Mouse (Mus musculus) naive thymus-derived CD4-positive, alpha-beta T cell, adult 2 months (primary cell): ENCODE measurements around the gene Slc25a54.
A peak's percentile ranks its signal among the peaks of the same experiment; 100 is the strongest.

Source experiments
- DNase-seq: peaks from one replicate; pipeline ENCODE4 v3.0.0-alpha.2; 2011; ENCODE audit warnings: low read depth

The Slc25a54 gene

DNA sequence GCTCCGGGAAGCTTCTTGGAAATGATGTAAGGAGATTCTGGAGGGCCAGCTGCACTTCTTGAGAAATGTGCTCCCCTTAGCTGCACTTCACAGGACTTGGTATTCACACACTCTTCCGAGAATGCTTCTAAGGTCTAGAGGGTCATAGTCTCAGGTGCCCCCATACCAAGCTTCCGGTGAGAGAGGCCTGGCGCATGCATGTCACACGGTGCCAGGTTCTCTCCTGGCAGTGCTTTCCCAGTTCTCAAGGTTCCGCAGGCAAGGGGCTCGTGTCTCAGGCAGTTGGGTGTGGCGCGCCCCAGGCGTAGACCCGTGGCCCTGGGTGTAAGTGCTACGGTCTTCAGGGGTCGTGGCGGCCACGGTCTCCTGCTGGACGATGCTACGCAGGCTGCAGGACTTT, at the start of gene Slc25a54:
TSS of gene Slc25a54 (plus strand) at position 301 of the 400 bp plus-strand sequence.
- DNase-seq = no peak

DNA sequence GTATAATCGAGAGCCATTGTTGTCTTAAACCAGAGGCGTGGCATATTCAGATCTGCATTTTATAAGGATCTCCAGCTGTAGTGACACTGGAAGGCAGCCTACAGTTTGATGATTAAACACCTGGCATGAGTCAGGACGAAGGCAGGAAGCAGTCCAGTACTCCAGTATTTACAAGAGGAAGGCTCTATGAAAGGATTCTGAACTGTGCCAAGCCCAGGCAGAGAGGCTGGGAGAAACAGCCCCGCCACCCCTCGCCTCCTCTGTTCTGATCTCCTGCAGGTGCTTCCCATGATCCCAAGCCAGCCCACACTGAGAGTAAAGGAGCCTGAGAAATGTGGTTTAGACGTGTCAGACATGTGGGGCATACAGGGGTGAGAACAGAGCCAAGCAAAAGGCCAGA, 49.5 kb upstream of the Slc25a54 start:
- DNase-seq = no peak

DNA sequence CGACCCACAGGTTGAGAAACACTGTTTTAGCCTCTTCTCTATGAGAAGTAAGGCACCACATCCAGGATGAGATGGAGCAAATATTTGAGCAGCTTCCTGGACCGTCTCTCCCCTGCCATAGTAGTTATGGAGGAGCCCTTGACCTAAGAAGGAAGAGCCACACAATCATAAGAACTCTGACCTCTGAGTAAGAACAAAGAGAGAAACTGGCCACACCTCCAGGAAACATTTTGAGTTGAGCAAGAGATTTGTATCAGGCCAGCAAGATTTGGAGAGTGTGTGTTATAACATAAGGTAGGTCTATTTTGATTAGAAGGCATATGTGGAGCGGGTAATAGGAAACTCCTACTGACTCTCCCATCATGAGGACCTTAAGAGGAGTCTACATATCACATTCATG, 48.6 kb upstream of the Slc25a54 start:
- no peak for DNase-seq

DNA sequence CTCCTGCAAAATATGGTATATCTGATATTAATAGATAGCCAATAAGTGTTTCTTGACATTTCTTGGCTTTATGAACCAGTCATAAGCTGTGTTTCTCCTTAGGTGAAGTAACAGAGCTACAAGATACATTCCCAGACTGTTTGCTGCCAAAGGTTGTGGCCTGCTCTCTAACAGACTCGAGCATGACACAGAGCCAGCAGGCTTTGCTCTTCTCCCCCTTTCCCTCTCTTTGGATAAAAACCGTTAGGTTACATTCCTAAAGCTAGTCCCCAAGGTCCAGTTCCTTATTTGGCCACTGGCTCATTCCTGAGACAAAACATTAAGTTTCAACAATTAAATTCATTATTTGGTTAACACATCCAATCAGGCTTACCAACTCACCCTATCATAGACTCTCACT, 48.0 kb upstream of the Slc25a54 start:
- DNase-seq = no peak

DNA sequence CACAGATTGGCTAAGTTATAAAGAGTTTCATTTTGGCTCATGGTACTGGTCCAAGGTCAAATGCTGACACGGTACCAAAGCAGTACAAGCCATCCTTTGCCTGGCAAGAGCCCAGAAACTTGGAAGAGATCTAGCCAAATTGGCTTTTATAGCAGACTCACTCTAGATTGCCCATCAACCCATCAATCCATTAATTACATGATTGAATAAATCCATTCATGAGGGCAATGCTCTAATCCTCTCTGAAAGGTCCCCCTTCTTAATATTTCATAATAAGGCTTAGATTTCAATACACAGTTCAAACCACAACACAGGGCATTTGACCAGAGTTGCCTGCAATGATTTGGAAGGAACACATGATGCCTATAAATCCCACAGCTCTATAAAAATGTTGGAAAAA, 45.9 kb upstream of the Slc25a54 start:
- DNase-seq = no peak

DNA sequence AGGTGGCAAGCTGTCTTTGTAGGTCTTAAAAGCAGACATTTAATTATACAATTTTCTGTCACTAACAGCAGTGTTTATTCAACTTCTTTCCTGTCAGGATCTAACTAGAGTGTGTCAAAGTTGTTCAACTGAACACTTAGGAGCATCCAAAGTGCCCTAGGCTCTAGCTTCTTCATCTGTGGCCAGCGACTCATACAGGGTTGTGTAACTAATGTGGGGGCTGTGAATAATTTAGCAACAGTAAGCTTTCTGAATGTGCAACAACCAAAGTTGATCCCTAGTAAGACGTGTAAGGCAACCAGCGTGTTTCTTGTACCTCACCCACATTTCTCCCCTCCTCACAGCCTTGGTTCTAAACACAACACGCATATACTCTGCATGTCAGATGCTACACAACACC, 39.4 kb upstream of the Slc25a54 start:
- DNase-seq = no peak

DNA sequence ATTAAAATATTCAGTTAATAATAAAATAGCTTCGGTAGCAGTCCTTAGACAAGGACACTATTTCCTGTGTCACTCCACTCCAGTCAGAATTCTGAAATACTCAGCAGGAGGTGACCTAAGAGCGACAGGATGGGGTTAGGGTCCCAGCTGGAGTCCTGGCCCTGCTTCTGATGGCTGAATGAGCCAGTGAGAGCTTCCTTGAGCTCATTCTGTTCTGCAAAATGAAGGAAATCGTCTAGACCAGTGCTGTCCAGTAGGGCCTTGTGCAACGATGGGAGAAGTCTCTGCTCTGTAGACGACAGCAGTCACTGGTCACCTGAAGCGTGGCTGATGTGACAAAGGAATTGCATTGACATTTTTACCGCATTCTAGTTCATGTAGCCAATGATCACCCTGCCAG, 36.9 kb upstream of the Slc25a54 start:
- DNase-seq = no peak

DNA sequence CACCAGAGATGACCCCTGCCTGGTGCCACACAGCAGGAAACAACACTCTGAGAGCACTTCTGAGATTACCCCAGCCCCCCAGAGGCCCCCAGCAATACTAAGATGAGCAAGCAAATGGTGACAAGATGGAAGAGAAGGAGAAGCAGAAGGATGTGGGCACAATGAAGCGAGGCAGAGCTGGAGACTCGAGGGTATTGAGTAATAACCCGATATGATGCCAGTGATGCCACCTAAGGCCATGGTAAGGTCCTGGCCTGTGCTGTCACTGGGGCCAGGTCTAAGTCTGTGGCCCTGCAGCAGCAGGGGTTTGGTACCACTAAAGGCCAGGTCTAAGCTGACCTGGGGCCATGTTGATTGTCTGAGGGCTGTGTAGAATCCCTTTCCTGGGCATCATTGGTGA, 33.8 kb upstream of the Slc25a54 start:
- no peak for DNase-seq

DNA sequence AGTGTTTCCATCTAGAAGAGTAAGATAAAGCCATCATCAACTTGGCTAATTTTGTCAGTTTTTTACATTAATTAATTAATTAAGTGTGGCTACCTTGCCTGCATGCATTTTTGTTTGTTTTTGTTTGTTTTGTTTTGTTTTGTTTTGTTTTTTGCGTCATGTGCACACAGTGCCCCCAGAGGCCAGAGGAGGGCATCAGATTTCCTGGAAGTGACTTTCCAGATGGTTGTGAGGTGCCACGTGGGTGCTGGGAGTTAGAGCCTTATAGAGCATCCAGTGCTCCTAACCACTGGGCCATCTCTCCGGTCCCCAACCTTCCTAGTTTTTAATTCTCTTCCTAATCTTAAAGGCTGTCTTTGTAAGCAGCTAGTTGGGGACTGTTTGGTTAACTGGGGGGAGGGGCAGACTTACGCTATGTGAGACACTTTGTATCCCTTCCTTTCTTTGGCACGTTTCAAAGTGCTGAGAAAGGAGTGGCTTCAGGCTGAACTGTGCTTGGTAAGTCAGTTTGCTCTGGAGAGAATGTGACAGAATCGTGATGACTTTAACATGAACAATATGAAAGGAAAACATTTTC, 32.5 kb upstream of the Slc25a54 start:
- no peak for DNase-seq

DNA sequence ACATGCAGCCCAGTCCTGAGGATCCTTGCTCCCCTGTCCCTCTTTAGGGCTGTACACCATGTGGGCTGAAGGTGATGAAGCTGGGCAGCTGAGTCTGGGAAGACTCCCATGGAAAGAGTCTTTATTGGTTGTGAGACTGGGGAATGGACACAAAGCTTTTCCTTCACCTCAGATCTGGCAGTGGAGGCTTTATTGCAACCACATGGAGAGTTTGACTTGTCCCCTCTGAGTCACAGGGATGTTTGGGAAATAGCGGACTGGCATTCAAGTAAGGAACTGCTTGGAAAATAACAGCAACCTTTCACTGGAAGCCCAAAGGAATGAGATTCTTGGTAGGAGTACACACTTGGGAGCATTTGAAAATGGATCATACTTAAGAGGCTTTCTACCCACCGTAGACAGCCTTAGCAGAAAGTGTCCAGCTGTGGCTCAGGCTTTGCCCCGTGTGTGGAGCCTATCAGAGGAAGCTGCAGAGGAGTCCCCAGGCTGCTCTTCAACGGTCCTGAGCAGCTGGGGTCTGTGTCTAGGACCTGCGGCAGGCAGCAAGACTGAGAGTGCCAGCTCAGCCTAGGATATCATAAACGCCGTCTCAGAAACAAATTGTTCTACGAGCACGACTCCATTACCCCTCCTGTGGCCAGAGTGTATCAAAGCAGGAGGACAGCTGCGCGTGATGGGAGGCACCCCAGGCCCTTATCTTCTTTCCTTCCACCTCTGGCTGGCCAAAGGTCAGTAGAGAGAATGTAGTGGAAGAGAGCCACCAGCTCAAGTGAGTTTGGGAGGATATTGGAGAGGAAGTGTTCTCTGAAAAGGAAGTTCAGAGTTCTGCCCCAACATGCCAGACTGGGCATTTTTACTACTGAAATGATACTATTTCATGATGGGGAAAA, 29.0 kb upstream of the Slc25a54 start:
- DNase-seq = no peak

DNA sequence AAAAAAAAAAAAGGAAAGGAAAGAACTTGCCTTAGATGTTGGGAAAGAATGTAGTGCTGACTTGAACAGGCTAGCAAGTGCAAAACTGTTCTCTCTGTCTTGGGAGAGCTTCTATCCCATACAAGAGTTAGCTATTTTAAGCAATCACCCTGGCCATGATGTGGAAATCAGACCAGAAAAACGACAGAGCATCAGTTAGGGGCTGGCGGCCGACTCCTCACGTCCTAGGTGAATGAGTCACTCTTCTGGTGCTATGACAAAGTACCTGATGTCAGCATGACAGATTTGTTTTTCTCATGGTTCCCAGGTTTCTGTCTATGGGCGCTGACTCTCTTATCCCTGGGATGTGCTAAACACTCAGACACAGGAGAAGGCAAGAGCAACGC, 28.3 kb upstream of the Slc25a54 start:
- no peak for DNase-seq

DNA sequence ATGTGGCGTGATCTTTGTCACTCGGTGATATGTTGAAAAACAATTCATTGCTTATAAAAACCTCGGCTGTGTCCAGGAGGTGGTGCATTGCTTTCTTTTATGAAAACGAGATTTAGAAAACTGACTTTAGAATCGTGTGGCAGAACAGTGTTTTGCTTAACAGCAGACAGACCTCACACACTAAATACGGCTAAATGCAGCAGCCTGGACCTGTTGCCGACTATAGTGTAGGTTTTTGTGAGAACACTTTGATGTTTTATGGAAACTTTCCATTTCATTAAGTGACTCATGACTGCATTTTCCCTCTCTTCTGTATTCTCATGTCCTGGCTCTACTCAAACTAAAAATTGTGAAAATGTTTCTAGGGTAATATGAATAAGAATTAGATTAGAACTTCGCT, 20.4 kb upstream of the Slc25a54 start:
- no peak for DNase-seq

DNA sequence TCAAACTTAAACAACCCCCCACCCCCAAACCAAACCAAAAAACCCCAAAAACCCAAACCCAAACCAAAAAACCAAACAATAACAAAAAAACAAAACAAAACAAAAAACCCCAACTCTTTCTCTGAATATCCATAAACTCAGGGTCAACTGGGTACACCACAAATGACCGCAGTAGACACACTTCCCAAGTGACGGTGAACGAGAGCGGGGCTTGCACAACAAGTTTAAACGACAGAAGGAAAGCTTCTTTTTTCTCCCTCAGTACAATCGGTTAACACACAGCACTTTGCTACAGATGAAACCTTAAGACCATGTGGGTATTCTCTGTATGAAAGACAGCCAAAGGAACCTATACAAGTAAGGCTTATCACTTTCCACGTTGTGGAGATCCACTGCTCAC, 17.9 kb upstream of the Slc25a54 start:
- DNase-seq = no peak

DNA sequence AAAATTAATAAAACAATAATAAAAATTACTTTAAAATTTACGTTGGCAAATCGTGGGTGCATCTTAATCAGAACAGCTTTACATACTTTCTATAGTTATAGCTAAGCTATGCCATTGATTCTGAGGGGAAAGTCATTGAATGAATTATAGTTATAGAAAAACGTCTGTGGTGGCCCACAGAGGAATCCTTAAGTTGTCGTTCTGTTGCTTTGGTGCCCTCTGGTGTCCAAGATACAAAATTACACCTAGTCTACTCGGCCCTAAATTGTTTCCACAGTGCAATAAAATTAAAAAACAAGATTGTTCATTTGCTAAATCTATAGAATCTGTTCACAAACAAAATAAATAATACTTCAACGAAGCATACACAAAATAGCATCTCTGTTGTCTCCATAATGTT, 17.3 kb upstream of the Slc25a54 start:
- DNase-seq = peak; percentile 84

DNA sequence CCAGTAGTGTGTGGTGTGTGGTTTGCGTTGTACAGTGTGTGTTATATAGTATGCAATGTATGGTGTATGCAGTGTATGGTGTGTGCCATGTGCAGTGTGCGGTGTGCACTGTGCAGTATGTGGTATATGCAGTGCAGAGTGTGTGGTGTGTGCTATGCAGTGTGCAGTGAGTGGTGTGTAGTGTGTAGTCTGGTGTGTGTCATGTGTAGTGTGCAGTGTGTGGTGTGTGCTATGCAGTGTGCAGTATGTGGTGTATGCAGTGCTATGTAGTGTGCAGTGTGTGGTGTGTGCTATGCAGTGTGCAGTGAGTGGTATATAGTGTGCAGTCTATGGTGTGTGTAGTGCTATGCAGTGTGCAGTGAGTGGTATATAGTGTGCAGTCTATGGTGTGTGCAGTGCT, 4.1 kb downstream of the Slc25a54 start:
- no peak for DNase-seq

DNA sequence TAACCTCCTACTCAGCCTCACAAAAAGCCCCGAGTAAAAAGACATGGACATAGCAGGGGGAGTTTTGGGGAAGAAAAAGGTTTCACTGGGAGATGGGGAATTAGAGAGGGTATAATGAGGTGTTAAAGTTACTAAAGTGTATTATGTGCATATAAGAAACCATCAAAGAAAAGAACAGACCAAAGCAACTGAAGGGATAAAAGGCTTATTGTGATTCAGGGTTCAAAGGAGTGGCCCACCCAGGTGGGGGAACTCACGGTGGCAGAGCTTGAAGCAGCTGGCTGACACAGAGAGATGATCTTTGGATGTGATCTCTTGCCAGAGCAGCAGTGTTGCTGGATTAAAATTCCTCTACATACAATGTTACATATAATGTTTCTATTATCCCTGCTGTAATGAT, 8.2 kb downstream of the Slc25a54 start:
- DNase-seq = no peak

DNA sequence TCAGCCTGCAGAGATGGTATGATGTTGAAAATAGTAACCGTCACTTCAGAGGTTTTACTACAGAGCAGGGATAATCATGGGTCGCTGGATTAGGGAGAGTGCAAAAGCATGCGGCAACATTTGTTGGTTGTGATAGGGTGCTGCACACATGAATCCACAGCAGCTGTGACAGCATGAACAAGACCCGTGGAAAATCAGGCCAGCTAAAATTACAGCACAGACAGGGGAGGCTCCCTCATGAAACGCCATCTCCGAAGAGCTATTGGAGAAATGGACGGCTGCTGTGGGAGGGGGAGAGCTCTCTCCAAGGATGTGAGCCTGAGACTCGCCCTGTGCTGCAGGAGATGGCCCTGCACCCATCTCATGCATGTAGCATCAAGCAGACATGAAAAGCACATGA, 24.4 kb downstream of the Slc25a54 start:
- no peak for DNase-seq

DNA sequence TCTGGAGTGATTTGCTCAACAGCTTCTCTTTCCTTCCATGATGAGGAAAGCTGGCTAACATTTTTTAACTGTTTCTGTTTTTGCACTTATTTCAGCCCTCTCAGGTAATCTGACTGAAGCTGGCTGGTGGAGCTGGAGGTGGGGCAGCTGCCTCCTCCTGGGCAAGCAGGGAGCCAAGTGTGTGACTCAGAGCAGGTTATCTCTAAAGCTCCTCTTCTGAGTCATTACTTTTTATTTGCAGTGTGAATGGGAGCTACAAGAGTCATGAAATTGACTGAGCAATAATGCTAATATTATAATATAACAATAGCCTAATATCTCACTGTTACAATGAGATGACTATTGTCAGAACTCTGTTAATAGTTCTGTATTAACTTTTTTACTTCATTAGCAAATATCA, 36.9 kb downstream of the Slc25a54 start:
- no peak for DNase-seq

DNA sequence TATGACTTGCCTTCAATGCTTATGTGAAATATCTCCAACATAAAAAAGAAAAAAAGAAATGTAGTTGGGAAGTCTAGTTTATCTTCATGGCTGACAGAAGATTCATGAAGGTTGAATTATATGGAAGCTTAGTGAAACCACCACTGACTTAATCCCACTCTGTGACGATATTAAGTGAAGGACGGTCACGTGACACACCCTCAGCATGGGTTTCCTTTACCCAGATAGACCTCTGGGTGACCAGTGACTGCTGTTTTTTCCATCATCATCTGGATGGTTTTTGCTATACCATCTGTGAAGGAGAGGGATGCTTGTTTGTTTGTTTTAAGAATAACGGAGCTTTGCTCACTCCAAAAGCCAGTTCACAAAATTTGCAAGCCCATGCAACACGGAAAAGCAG, 39.3 kb downstream of the Slc25a54 start:
- DNase-seq = no peak

DNA sequence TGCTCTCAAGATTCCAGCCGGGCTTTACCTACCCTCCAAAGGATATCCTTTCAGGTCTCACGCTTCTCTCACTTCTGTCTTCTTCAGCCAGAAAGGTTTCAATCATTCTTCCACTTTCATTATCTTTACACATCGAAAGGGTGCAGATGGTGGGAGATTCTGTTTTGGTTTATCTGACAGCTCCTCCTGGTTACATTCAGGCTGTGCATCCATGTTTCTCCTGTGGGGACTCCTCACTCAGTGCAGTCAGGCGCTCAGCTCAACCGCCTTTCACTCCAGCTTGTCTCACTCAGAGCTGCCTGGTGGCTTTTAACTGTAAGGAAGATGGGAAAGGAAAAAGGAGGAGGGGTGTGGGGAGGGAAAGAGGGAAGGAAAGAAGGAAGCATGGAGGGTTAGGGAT, 39.7 kb downstream of the Slc25a54 start:
- DNase-seq = no peak

DNA sequence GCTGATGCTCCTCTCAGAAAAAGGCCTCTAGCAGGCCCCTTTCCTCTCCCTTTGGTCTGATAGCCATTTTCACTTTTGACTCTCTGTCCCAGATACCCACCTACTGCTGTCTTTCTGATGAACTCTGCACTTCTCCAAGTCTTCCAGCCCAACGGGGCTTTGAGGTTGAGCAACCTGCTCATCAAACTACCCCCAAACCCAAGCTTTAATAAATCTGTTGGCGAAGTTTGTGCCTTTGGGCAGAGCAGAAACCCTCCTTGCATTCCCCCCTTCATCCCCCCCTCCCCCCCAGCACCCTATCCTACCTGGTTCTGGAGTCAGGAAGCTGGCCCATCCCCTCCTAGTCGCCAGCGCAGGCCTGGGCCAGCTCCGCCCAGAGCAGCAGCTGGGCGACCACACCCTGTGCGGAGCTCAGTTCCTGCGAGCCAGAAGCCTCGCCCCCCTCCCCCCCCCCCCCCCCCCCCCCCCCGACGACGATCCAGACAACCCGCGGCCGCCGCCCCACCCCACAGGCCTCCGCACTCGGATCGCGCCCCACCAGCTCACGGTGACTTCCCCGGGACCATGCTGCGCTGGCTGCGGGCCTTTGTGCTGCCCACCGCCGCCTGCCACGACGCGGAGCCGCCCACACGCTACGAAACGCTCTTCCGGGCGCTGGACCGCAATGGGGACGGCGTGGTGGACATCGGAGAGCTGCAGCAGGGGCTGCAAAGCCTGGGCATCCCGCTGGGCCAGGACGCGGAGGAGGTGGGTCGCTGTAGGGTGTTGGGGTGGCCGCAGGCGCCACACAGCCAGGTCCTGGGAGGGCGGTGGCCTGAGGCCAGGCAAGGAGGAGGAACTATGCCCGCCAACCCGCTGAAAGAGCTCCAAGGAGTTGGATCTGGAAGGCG, 42.6 kb downstream of the Slc25a54 start, which contains the start of gene Slc25a24:
TSS of gene Slc25a24 (plus strand) at position 509 of the 890 bp plus-strand sequence.
- DNase-seq = peak; percentile 55

DNA sequence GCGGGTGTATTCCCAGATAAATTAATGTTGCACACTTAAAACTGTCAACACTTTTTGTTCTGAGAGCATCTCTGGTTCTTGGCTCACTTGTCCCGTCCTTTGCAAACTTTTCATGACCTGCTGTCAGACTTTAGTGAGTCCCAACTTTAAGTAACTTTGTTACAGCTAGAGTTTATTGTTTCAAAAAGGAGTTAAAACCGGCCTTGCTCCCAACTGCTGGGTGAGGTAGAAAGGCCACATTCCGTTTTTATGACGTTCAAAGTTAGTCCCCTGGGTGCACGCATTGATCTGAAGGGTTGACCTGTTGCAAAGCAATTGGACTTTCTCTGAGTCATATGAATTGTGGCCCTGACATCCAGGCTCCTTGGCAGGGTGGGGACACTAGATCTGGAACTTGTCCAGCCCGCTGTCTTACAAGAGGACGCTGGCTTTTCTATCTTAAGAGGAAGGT, 43.3 kb downstream of the Slc25a54 start:
- DNase-seq = peak; percentile 26

DNA sequence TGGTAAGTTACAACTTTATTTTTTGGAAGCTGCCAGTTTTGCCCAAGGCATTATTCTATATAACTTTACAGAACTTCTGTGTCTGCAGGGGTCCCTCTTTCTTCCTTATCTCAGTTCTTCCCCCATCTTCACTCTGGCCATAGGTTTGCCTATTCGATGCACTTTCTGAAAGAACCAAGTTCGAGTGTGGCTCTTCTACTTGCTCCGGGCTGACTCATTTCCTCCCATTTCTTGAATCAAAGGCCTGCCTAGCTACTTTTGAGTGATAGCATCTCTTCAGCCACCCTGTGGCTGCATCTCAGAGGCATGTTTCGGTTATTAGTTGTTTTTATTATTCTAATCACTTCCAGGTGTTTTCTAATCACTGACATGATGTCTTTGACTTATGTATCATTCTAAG, 43.8 kb downstream of the Slc25a54 start:
- DNase-seq = peak; percentile 27
